Mouse (Mus musculus): ENCODE data around the gene Slc4a1. TPM values are rescaled to one million over a fixed set of nuclear protein-coding genes. Genes with fewer than 3 reads are reported as not detected.

The Slc4a1 gene
- polyA plus RNA-seq, 1 experiment from 2014 or later, result 913 TPM

- peak; percentile 69 for ATAC-seq
- peak overlapping the region; percentile 83 for H3K4me2 ChIP-seq
- WGBS (ENCODE audit: insufficient replicate concordance), result under 1% methylated on average over 84 of the region's 85 CpGs
- H3K27ac ChIP-seq, result peak overlapping the region; percentile 96
- peak overlapping the region; percentile 91 for H3K4me3 ChIP-seq
- no peaks in the 10 kb centered on the region for H3K9me3 ChIP-seq (replicated peaks)
- H3K4me1 ChIP-seq, result peaks cover 77% of the 10 kb centered on the region
- peaks cover 40% of the 10 kb centered on the region for H3K36me3 ChIP-seq
- peak overlapping the region; percentile 96 for H3K9ac ChIP-seq
- H3K27me3 ChIP-seq (replicated peaks), result peaks cover 19% of the 10 kb centered on the region
These were observed 41.2 kb upstream of the Slc4a1 start for GRCm38 (mm10) chr11:102406900-102407833.

GRCm38 (mm10) chr11:102406401-102406800, 40.4 kb upstream of the Slc4a1 start:
- Histone ChIP-seq H3K9ac (peak overlapping the region; percentile 96), H3K36me3 (peaks cover 44% of the 10 kb centered on the region), H3K27ac (peak overlapping the region; percentile 96), H3K4me2 (peak overlapping the region; percentile 83), H3K4me1 (peaks cover 77% of the 10 kb centered on the region), H3K9me3 (replicated peaks) (no peaks in the 10 kb centered on the region), H3K27me3 (replicated peaks) (peaks cover 25% of the 10 kb centered on the region), H3K4me3 (peak overlapping the region; percentile 91)
- WGBS (ENCODE audit: insufficient replicate concordance), result 14% methylated on average over 3 of the region's 3 CpGs
- no peak for ATAC-seq

- peak overlapping the region; percentile 96 for H3K9ac ChIP-seq
- peak overlapping the region; percentile 83 for H3K4me2 ChIP-seq
- H3K27me3 ChIP-seq (replicated peaks), result peaks cover 32% of the 10 kb centered on the region
- H3K36me3 ChIP-seq, result peaks cover 44% of the 10 kb centered on the region
- H3K4me3 ChIP-seq, result peak overlapping the region; percentile 91
- H3K9me3 ChIP-seq (replicated peaks), result no peaks in the 10 kb centered on the region
- peaks cover 76% of the 10 kb centered on the region for H3K4me1 ChIP-seq
- 81% methylated on average over 11 of the region's 11 CpGs for WGBS (ENCODE audit: insufficient replicate concordance)
- ATAC-seq, result no peak
- peak overlapping the region; percentile 96 for H3K27ac ChIP-seq
These were observed 39.7 kb upstream of the Slc4a1 start for GRCm38 (mm10) chr11:102405544-102406285.

- peak overlapping the region; percentile 96 for H3K9ac ChIP-seq
- H3K9me3 ChIP-seq (replicated peaks), result no peaks in the 10 kb centered on the region
- ATAC-seq, result no peak
- H3K4me2 ChIP-seq, result peak overlapping the region; percentile 83
- H3K4me3 ChIP-seq, result peak overlapping the region; percentile 91
- H3K27me3 ChIP-seq (replicated peaks), result peaks cover 45% of the 10 kb centered on the region
- peaks cover 78% of the 10 kb centered on the region for H3K4me1 ChIP-seq
- H3K36me3 ChIP-seq, result peaks cover 44% of the 10 kb centered on the region
- peak overlapping the region; percentile 16; the same call in 1 of the 2 replicates for H3K27ac ChIP-seq
- WGBS (ENCODE audit: insufficient replicate concordance), result 83% methylated on average over 18 of the region's 18 CpGs
These were observed 38.4 kb upstream of the Slc4a1 start for GRCm38 (mm10) chr11:102404161-102405010.

GRCm38 (mm10) chr11:102403657-102404056, 37.7 kb upstream of the Slc4a1 start:
- peaks cover 52% of the 10 kb centered on the region for H3K27me3 ChIP-seq (replicated peaks)
- H3K4me3 ChIP-seq, result no peak overlapping the region
- peaks cover 77% of the 10 kb centered on the region for H3K4me1 ChIP-seq
- peak overlapping the region; percentile 8; the same call in 1 of the 2 replicates for H3K4me2 ChIP-seq
- H3K9me3 ChIP-seq (replicated peaks), result no peaks in the 10 kb centered on the region
- no peak for ATAC-seq
- peaks cover 44% of the 10 kb centered on the region for H3K36me3 ChIP-seq
- no peak overlapping the region for H3K9ac ChIP-seq
- H3K27ac ChIP-seq, result peak overlapping the region; percentile 16; the same call in 1 of the 2 replicates
- 94% methylated on average over 11 of the region's 11 CpGs for WGBS (ENCODE audit: insufficient replicate concordance)

GRCm38 (mm10) chr11:102401898-102402500, 36.0 kb upstream of the Slc4a1 start:
- Histone ChIP-seq H3K36me3 (peaks cover 44% of the 10 kb centered on the region), H3K4me2 (no peak overlapping the region), H3K27ac (no peak overlapping the region), H3K4me1 (peaks cover 70% of the 10 kb centered on the region), H3K27me3 (replicated peaks) (peaks cover 69% of the 10 kb centered on the region), H3K9me3 (replicated peaks) (no peaks in the 10 kb centered on the region), H3K9ac (no peak overlapping the region), H3K4me3 (no peak overlapping the region)
- WGBS (ENCODE audit: insufficient replicate concordance), result 70% methylated on average over 12 of the region's 12 CpGs
- no peak for ATAC-seq

- 0 out of 2 replicates have a peak overlapping the region, but pooled peaks have one; percentile 0 for H3K9ac ChIP-seq
- no peak overlapping the region for H3K27ac ChIP-seq
- 21% methylated on average over 12 of the region's 12 CpGs for WGBS (ENCODE audit: insufficient replicate concordance)
- no peak overlapping the region for H3K4me3 ChIP-seq
- H3K4me2 ChIP-seq, result no peak overlapping the region
- peaks cover 62% of the 10 kb centered on the region for H3K4me1 ChIP-seq
- H3K9me3 ChIP-seq (replicated peaks), result no peaks in the 10 kb centered on the region
- H3K27me3 ChIP-seq (replicated peaks), result peaks cover 83% of the 10 kb centered on the region
- no peak for ATAC-seq
- peaks cover 39% of the 10 kb centered on the region for H3K36me3 ChIP-seq
These were observed 34.6 kb upstream of the Slc4a1 start for GRCm38 (mm10) chr11:102400513-102401084.

- Histone ChIP-seq H3K4me1 (peaks cover 55% of the 10 kb centered on the region), H3K4me3 (peak overlapping the region; percentile 38), H3K27ac (no peak overlapping the region), H3K27me3 (replicated peaks) (peaks cover 92% of the 10 kb centered on the region), H3K4me2 (peak overlapping the region; percentile 59), H3K36me3 (peaks cover 30% of the 10 kb centered on the region), H3K9ac (peak overlapping the region; percentile 47; the same call in 1 of the 2 replicates), H3K9me3 (replicated peaks) (no peaks in the 10 kb centered on the region)
- ATAC-seq, result no peak
- WGBS (ENCODE audit: insufficient replicate concordance), result 4% methylated on average over 34 of the region's 34 CpGs
These were observed 33.6 kb upstream of the Slc4a1 start for GRCm38 (mm10) chr11:102399610-102400072.

GRCm38 (mm10) chr11:102399107-102399506, 33.1 kb upstream of the Slc4a1 start:
- peak overlapping the region; percentile 38 for H3K4me3 ChIP-seq
- WGBS (ENCODE audit: insufficient replicate concordance), result 20% methylated on average over 15 of the region's 15 CpGs
- peak overlapping the region; percentile 47 for H3K9ac ChIP-seq
- no peak overlapping the region for H3K27ac ChIP-seq
- ATAC-seq, result no peak
- peak overlapping the region; percentile 59 for H3K4me2 ChIP-seq
- H3K9me3 ChIP-seq (replicated peaks), result no peaks in the 10 kb centered on the region
- H3K36me3 ChIP-seq, result peaks cover 24% of the 10 kb centered on the region
- H3K27me3 ChIP-seq (replicated peaks), result peaks cover 98% of the 10 kb centered on the region
- peaks cover 53% of the 10 kb centered on the region for H3K4me1 ChIP-seq

- peaks cover 99% of the 10 kb centered on the region for H3K27me3 ChIP-seq (replicated peaks)
- 72% methylated on average over 20 of the region's 20 CpGs for WGBS (ENCODE audit: insufficient replicate concordance)
- ATAC-seq, result no peak
These were observed 32.2 kb upstream of the Slc4a1 start for GRCm38 (mm10) chr11:102398007-102398825.

More at GRCm38 (mm10) chr11:102398007-102398825, 32.2 kb upstream of the Slc4a1 start:
- no peak overlapping the region for H3K4me3 ChIP-seq
- peaks cover 15% of the 10 kb centered on the region for H3K36me3 ChIP-seq
- peaks cover 53% of the 10 kb centered on the region for H3K4me1 ChIP-seq
- no peaks in the 10 kb centered on the region for H3K9me3 ChIP-seq (replicated peaks)
- H3K4me2 ChIP-seq, result no peak overlapping the region
- H3K27ac ChIP-seq, result no peak overlapping the region
- no peak overlapping the region for H3K9ac ChIP-seq
